Mouse (Mus musculus) C2C12 (cell line): ENCODE data around the gene Grid2ip.

ENCODE experiments used
- CEBPB ChIP-seq: IDR thresholded peaks from one replicate; pipeline ENCODE4 v1.6.1; 2011; ENCODE audit warnings: low read depth, mild to moderate bottlenecking, control low read depth, moderate library complexity
- CTCF ChIP-seq: IDR thresholded peaks from one replicate; pipeline ENCODE4 v1.5.1; 2011; ENCODE audit not compliant: control insufficient read depth, insufficient read depth, insufficient read length
- MAX ChIP-seq: IDR thresholded peaks from one replicate; pipeline ENCODE4 v1.6.1; 2011; ENCODE audit warnings: mild to moderate bottlenecking, control low read depth
- MYOG ChIP-seq: IDR thresholded peaks from one replicate; pipeline ENCODE4 v1.6.1; 2011; ENCODE audit not compliant: control insufficient read depth, insufficient read length; ENCODE audit errors: extremely low read depth
- USF1 ChIP-seq: IDR thresholded peaks from one replicate; pipeline ENCODE4 v1.6.1; 2011; ENCODE audit warnings: low read depth, mild to moderate bottlenecking, control low read depth, moderate library complexity

DNA sequence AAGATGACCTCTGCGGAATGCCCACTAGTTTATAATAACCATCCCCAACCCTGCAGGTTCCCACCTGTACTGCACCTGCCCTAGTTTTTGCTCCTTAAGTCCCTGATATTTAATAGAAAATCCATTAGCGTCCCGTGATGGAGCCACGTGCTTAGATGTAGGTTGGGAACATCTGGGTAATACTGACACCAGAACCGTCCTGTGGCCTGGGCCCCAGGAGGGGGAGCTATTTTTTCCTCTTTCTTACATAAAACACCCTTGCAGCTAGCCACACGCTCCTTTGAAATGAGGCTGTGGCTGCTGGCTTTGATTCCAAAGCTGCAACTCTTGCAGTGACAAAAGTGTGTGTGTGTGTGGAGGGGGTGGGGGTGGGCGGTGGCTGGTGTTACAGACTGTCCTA, 2.1 kb downstream of the Grid2ip start:
- TF ChIP-seq CTCF = no peak
- TF ChIP-seq CEBPB = no peak
- no peak for TF ChIP-seq MYOG
- no peak for TF ChIP-seq USF1
- TF ChIP-seq MAX = no peak
